Comparison of ENCODE assay signal across 11 mouse cellular contexts in genomic region chr5:57868702-57869101, GRCm38 (mm10).
DNase-seq lines count a peak whose midpoint lies in the region; ATAC-seq lines count a peak whose summit lies in the region.
"Had no signal": no experiment of that assay in that cellular context is flagged by ENCODE, and none has a peak within 500 bp of the region (broad histone marks: within the 10 kb centered on the region; RNA-seq: fewer than 3 reads in every experiment).

No protein-coding gene starts in this region.

- H3K27me3 ChIP-seq in heart, embryonic 15.5 days: no peaks in the 10 kb centered on the region
- H3K27me3 ChIP-seq: hindbrain, embryonic 13.5 days; liver, embryonic 13.5 days; neural tube, embryonic 12.5 days had no signal

- no peak overlapping the region for H3K4me3 ChIP-seq in heart, embryonic 15.5 days
- H3K4me3 ChIP-seq: hindbrain, embryonic 13.5 days; liver, embryonic 13.5 days; neural tube, embryonic 12.5 days had no signal

- H3K27ac ChIP-seq in heart, embryonic 15.5 days: peak overlapping the region; percentile 58
- H3K27ac ChIP-seq: hindbrain, embryonic 13.5 days; liver, embryonic 13.5 days; neural tube, embryonic 12.5 days had no signal

- H3K36me3 ChIP-seq in heart, embryonic 15.5 days: no peaks in the 10 kb centered on the region
- H3K36me3 ChIP-seq: hindbrain, embryonic 13.5 days; liver, embryonic 13.5 days; neural tube, embryonic 12.5 days had no signal

- H3K4me2 ChIP-seq in heart, embryonic 15.5 days: 0 out of 2 replicates have a peak overlapping the region, but pooled peaks have one; percentile 8
- H3K4me2 ChIP-seq: hindbrain, embryonic 13.5 days; liver, embryonic 13.5 days; neural tube, embryonic 12.5 days had no signal

- DNase-seq in heart, adult 8-10 months (ENCODE audit: low spot score): no peak
- peak; percentile 55 for DNase-seq in 416B (ENCODE audit: low read depth)
- peak; percentile 38 for DNase-seq in brain, adult 2 months (ENCODE audit: low read depth, low spot score)
- peak; percentile 11 for DNase-seq in kidney, postnatal 14 days
- no peak for DNase-seq in spleen, adult 12 weeks (ENCODE audit: low spot score)
- no peak for DNase-seq in left cerebral cortex, adult 9 months (ENCODE audit: low spot score in 2 of 2)
- no peak for DNase-seq in spleen, postnatal 36 days (ENCODE audit: low spot score in 2 of 2)
- DNase-seq: liver, embryonic 13.5 days had no signal

- no peak overlapping the region for H3K9ac ChIP-seq in heart, embryonic 15.5 days
- H3K9ac ChIP-seq: hindbrain, embryonic 13.5 days; liver, embryonic 13.5 days; neural tube, embryonic 12.5 days had no signal

- 38% methylated on average over 4 of the region's 4 CpGs for WGBS in heart, embryonic 15.5 days

- no peaks in the 10 kb centered on the region for H3K9me3 ChIP-seq in heart, embryonic 15.5 days (replicated peaks)
- H3K9me3 ChIP-seq: hindbrain, embryonic 13.5 days; liver, embryonic 13.5 days; neural tube, embryonic 12.5 days had no signal

- ATAC-seq in heart, embryonic 15.5 days (replicated peaks; ENCODE audit: insufficient number of reproducible peaks, insufficient read depth, low FRiP score, low read depth): no peak

- H3K4me1 ChIP-seq in heart, embryonic 15.5 days (replicated peaks): peaks cover 17% of the 10 kb centered on the region; the same call in 1 of the 2 replicates
- H3K4me1 ChIP-seq: neural tube, embryonic 12.5 days had no signal

Comparison
In these comparisons a context has a peak if more than half of its experiments do, and no peak if none do; other contexts are left out.
1. DNase-seq: peak in 416B (single experiment), brain, adult 2 months (single experiment) and kidney, postnatal 14 days (single experiment); none in heart, adult 8-10 months (single experiment), spleen, adult 12 weeks (single experiment), left cerebral cortex, adult 9 months (0 of 2) and spleen, postnatal 36 days (0 of 2).